Mouse (Mus musculus) neutrophil, adult 59 days (primary cell): Measurements from ENCODE around the gene Abca2. TPM values are rescaled to one million over a fixed set of nuclear protein-coding genes. Genes with fewer than 3 reads are reported as not detected.

Source experiments
- total RNA-seq, 2 experiments: library from RNA; stranded (reverse); gene quantifications; 1 replicate in 1 of 2; 2 replicates in 1 of 2; pipeline ENCODE4 v1.2.4; 2023

The Abca2 gene
- 10 to 100 TPM; 17.7 to 22.9 TPM for total RNA-seq

GRCm38 (mm10) chr2:25428442-25429236 is at the start of gene Abca2:
Gene Abca2, plus strand, starts transcription at chr2:25428703.

GRCm38 (mm10) chr2:25395721-25396596 is 32.5 kb upstream of the Abca2 start, which contains the start of gene Entpd2:
Gene Entpd2, plus strand, starts transcription at chr2:25395874.

GRCm38 (mm10) chr2:25399051-25399450 is 29.5 kb upstream of the Abca2 start, which contains the start of gene Npdc1:
Gene Npdc1, plus strand, starts transcription at chr2:25399351.

GRCm38 (mm10) chr2:25422587-25423410 is 5.7 kb upstream of the Abca2 start, which contains the start of gene Fut7:
Gene Fut7, plus strand, starts transcription at chr2:25423267.

GRCm38 (mm10) chr2:25456205-25456953 is 27.9 kb downstream of the Abca2 start, which contains the start of gene Clic3:
Gene Clic3, plus strand, starts transcription at chr2:25456838.

DNA sequence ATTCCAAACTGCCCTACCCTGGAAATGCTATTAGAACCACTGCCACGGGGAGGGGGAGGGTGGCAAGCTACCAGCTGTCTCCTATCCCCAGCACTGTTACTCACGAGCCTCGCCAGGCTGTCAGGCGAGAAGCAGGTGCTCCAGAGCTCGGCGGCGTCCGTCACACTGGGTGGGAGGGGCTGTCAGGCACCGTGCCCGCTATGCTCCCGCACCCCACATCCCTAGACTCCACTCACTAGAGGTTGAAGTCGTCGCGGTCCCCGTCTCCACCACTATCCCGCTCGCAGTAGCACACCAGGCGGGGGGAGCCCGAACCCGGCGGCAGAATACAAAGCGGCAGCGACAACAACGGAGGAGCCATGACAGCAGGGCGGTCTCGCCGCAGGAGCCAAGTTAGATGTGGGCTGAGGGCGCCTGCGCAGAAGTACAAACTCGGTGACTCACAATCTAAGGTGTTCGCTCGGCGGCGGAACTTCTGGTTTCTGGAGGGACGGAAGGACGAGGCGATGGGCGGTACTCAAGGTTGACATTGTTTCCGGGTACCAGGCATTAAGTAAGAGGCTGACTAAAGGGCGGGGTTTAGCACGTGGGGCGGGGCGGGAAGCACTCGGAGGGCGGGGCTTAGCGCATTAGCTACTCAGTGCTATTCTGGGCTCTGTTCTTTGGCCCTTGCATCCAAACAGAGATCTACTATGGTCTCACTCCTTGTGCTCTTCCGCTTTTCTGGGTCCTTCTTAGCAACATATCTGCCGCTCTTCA is 32.2 kb downstream of the Abca2 start, which contains the start of gene Paxx:
Gene Paxx, minus strand, starts transcription at position 544 of the 759 bp plus-strand sequence.

DNA sequence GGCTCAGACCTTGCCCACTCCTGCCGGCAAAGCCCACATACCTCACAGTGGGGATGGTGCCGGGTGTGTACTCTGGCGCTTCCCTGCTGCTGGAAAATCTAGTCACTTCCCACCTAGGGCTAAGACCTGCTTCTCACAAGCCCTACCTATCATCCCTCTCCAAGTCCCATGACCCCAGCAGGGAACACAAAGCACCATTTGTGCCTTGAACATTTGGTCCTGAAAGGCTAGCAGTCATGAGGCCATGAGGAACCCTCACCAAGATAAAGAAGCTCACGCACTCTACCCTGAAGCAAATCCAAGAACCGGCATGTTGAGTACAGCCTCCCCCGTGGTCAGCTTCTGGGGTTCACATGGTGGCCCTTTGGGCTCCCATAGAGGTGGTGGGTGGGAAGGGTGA is 41.5 kb downstream of the Abca2 start, which contains the start of gene Ptgds:
Gene Ptgds, minus strand, starts transcription at position 78 of the 400 bp plus-strand sequence.

DNA sequence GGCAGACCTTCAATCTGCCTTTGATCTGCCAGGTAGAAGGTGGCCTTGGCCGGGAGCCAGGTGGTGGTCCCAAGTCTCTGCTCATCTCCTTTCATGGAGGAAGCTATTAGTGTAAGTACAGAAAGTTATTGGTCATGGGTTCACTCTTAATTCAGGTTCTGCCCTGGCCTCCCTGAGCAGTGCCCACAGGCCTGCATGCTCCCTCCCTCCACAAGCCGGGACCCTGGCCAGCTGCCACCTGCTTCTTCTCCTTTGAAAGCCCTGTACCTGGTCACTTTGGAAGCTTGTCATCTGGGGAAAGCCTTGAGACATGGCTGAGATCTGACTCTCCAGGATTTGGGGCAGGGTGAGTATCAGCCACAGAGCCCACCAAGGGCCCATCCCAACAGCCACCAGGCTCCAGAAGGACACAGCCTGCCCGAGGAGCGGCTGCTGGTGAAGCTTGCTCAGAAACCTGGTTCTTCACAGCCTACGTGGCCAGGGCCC is 65.0 kb downstream of the Abca2 start, which contains the start of gene Lcn12:
Gene Lcn12, minus strand, starts transcription at position 436 of the 486 bp plus-strand sequence.

Other genes starting within 250 kb of the Abca2 start
- gene Nrarp, start 247.9 kb upstream of the Abca2 start, total RNA-seq: under 1 TPM; 0.57 to 0.73 TPM
- 10 to 100 TPM; 39.0 to 42.5 TPM for gene Tor4a, start 231.8 kb upstream of the Abca2 start, total RNA-seq
- 10 to 100 TPM; 46.2 to 55.8 TPM for gene Nelfb, start 217.2 kb upstream of the Abca2 start, total RNA-seq
- under 1 TPM; 0.29 to 0.40 TPM for gene Stpg3, start 214.1 kb upstream of the Abca2 start, total RNA-seq
- gene Fam166a, start 210.0 kb upstream of the Abca2 start, total RNA-seq: not detected
- gene Tubb4b, start 204.0 kb upstream of the Abca2 start, total RNA-seq: 100 to 1,000 TPM; 254 to 279 TPM
- gene Slc34a3, start 194.3 kb upstream of the Abca2 start, total RNA-seq: not detected
- gene Rnf224, start 191.9 kb upstream of the Abca2 start, total RNA-seq: not detected
- gene Rnf208, start 186.4 kb upstream of the Abca2 start, total RNA-seq: under 1 TPM in 1 of 2 experiments, not detected in 1; 0.29 TPM
- gene Cysrt1, start 186.3 kb upstream of the Abca2 start, total RNA-seq: not detected
- 1 to 10 TPM in 1 of 2 experiments, under 1 TPM in 1; 0.53 to 3.2 TPM for gene AL732309.1, start 181.8 kb upstream of the Abca2 start, total RNA-seq
- gene Tmem203, start 173.3 kb upstream of the Abca2 start, total RNA-seq: 10 to 100 TPM; 17.8 to 19.1 TPM
- gene Tprn, start 166.1 kb upstream of the Abca2 start, total RNA-seq: 10 to 100 TPM; 12.7 to 14.6 TPM
- gene Ssna1, start 156.3 kb upstream of the Abca2 start, total RNA-seq: 10 to 100 TPM; 60.4 to 61.5 TPM
- 10 to 100 TPM; 79.1 to 82.3 TPM for gene Anapc2, start 156.2 kb upstream of the Abca2 start, total RNA-seq
- not detected for gene Tmem210, start 140.6 kb upstream of the Abca2 start, total RNA-seq
- gene Lrrc26, start 138.8 kb upstream of the Abca2 start, total RNA-seq: not detected
- not detected for gene Grin1, start 109.5 kb upstream of the Abca2 start, total RNA-seq
- 10 to 100 TPM; 39.8 to 46.7 TPM for gene Man1b1, start 96.4 kb upstream of the Abca2 start, total RNA-seq
- 10 to 100 TPM; 11.1 to 21.8 TPM for gene Dpp7, start 72.3 kb upstream of the Abca2 start, total RNA-seq
- gene Uap1l1, start 63.0 kb upstream of the Abca2 start, total RNA-seq: 10 to 100 TPM; 30.5 to 36.8 TPM
- 10 to 100 TPM in 1 of 2 experiments, 1 to 10 TPM in 1; 9.1 to 11.3 TPM for gene Sapcd2, start 56.4 kb upstream of the Abca2 start, total RNA-seq
- gene Entpd2, start 32.8 kb upstream of the Abca2 start, total RNA-seq: not detected
- gene Npdc1, start 29.4 kb upstream of the Abca2 start, total RNA-seq: not detected
- 10 to 100 TPM; 16.2 to 20.1 TPM for gene Fut7, start 5.4 kb upstream of the Abca2 start, total RNA-seq
- gene Clic3, start 28.1 kb downstream of the Abca2 start, total RNA-seq: not detected
- 10 to 100 TPM; 44.7 to 53.4 TPM for gene Paxx, start 32.4 kb downstream of the Abca2 start, total RNA-seq
- gene Ptgds, start 41.3 kb downstream of the Abca2 start, total RNA-seq: not detected
- not detected for gene Lcn12, start 65.2 kb downstream of the Abca2 start, total RNA-seq
- gene Fbxw5, start 72.0 kb downstream of the Abca2 start, total RNA-seq: 10 to 100 TPM; 26.8 to 28.7 TPM
- gene C8g, start 73.0 kb downstream of the Abca2 start, total RNA-seq: under 1 TPM; 0.44 to 0.64 TPM
- 10 to 100 TPM; 21.6 to 24.3 TPM for gene Traf2, start 118.2 kb downstream of the Abca2 start, total RNA-seq
- gene Edf1, start 129.1 kb downstream of the Abca2 start, total RNA-seq: 10 to 100 TPM; 87.5 to 92.7 TPM
- gene Mamdc4, start 146.1 kb downstream of the Abca2 start, total RNA-seq: under 1 TPM; 0.42 to 0.62 TPM
- 1 to 10 TPM; 4.7 to 5.8 TPM for gene Phpt1, start 146.5 kb downstream of the Abca2 start, total RNA-seq
- not detected for gene Ajm1, start 153.1 kb downstream of the Abca2 start, total RNA-seq
- 10 to 100 TPM; 28.3 to 46.4 TPM for gene Rabl6, start 179.8 kb downstream of the Abca2 start, total RNA-seq
- gene Ccdc183, start 189.0 kb downstream of the Abca2 start, total RNA-seq: not detected
- 1 to 10 TPM; 3.5 to 4.4 TPM for gene Tmem141, start 193.3 kb downstream of the Abca2 start, total RNA-seq
- gene Fcna, start 199.3 kb downstream of the Abca2 start, total RNA-seq: 1 to 10 TPM; 1.8 to 2.7 TPM
- gene Lcn8, start 224.4 kb downstream of the Abca2 start, total RNA-seq: not detected
- not detected for gene Lcn5, start 229.2 kb downstream of the Abca2 start, total RNA-seq
- gene Lcn6, start 248.1 kb downstream of the Abca2 start, total RNA-seq: not detected